Mouse (Mus musculus) midbrain, postnatal 0 days (tissue): ENCODE measurements around the gene Utp4. TPM values are rescaled to one million over a fixed set of nuclear protein-coding genes. Genes with fewer than 3 reads are reported as not detected.

Experiments used
- ATAC-seq: fragments of 200-750 bp; cut with Nextera tagmentation; 2 replicates; pipeline ENCODE4 v1.8.0; 2017; ENCODE audit warnings: moderate number of reproducible peaks, mild to moderate bottlenecking, moderate TSS enrichment, moderate library complexity; ENCODE audit not compliant: low FRiP score
- DNase-seq: peaks from one replicate; pipeline ENCODE4 v3.0.0-alpha.2; 2015; ENCODE audit warnings: low spot score
- H3K27ac ChIP-seq: fragments of 300-500 bp; sonication (generic); 2 replicates; pipeline ENCODE4 v1.5.1; 2014; ENCODE audit warnings: low read depth, mild to moderate bottlenecking, low read length, mixed read lengths
- H3K27me3 ChIP-seq: fragments of 300-500 bp; sonication (generic); 2 replicates; pipeline ENCODE4 v1.6.1; 2014; ENCODE audit warnings: low read length, control low read depth, mixed read lengths; ENCODE audit not compliant: insufficient read depth
- H3K36me3 ChIP-seq: fragments of 300-500 bp; sonication (generic); 2 replicates; pipeline ENCODE4 v1.6.1; 2014; ENCODE audit warnings: low read length, control low read depth, mixed read lengths; ENCODE audit not compliant: insufficient read depth
- H3K4me1 ChIP-seq: fragments of 300-500 bp; sonication (generic); 2 replicates; pipeline ENCODE4 v1.6.1; 2014; ENCODE audit warnings: mild to moderate bottlenecking, control low read depth, antibody characterized with exemption, low read length, mixed read lengths; ENCODE audit not compliant: insufficient read depth
- H3K4me2 ChIP-seq: fragments of 300-500 bp; sonication (generic); 2 replicates; pipeline ENCODE4 v1.6.1; 2014; ENCODE audit warnings: low read depth, mild to moderate bottlenecking, low read length, mixed read lengths; ENCODE audit not compliant: poor library complexity, severe bottlenecking
- H3K4me3 ChIP-seq: fragments of 300-500 bp; sonication (generic); 2 replicates; pipeline ENCODE4 v1.5.1; 2014; ENCODE audit warnings: low read depth, mild to moderate bottlenecking, low read length, moderate library complexity
- H3K9ac ChIP-seq: fragments of 300-500 bp; sonication (generic); replicated peaks from 2 replicates; pipeline ENCODE4 v1.6.1; 2014; ENCODE audit warnings: mild to moderate bottlenecking, low read length, moderate library complexity, mixed read lengths; ENCODE audit not compliant: poor library complexity, severe bottlenecking
- H3K9me3 ChIP-seq: fragments of 300-500 bp; sonication (generic); 2 replicates; pipeline ENCODE4 v1.6.1; 2016; ENCODE audit warnings: low read length, control low read depth
- CTCF ChIP-seq: IDR thresholded peaks from 2 replicates; pipeline ENCODE4 v1.5.1; 2016; ENCODE audit warnings: antibody characterized with exemption, mild to moderate bottlenecking
- WGBS: fragments of 180-500 bp; shearing (Covaris S2); extraction: QIAGEN DNeasy Blood & Tissue Kit; methylation state at CpG from one replicate; pipeline ENCODE4 v1.1.7; 2014; 5-methylcytosine and 5-hydroxymethylcytosine counted together
- polyA plus RNA-seq: library from polyadenylated mRNA; unstranded; fragments of >200 nt; fragmentation: Nextera tagmentation; extraction: Ambion mirVana; gene quantifications from 2 replicates; pipeline ENCODE4 v1.2.1, GENCODE M21; 2015
- total RNA-seq: library from RNA; depleted of rRNA; stranded (reverse); fragments of >200 nt; gene quantifications from 2 replicates; pipeline ENCODE4 v1.2.3, GENCODE M21; 2014; rRNA removed

Utp4 gene
- total and polyA plus RNA-seq, 2 experiments from 2014 or later = 23.7 to 28.0 TPM

- DNase-seq (no peak), ATAC-seq (no peak)
- Histone ChIP-seq H3K27me3 (no peaks in the 10 kb centered on the region), H3K36me3 (no peaks in the 10 kb centered on the region), H3K4me2 (no peak overlapping the region), H3K4me3 (no peak overlapping the region), H3K4me1 (no peaks in the 10 kb centered on the region), H3K9ac (no peak overlapping the region), H3K9me3 (no peaks in the 10 kb centered on the region), H3K27ac (no peak overlapping the region)
- TF ChIP-seq CTCF = no peak
- 82% methylated on average over 4 of the region's 4 CpGs for WGBS
Observed at GRCm38 (mm10) chr8:106964573-106964972, 71.1 kb downstream of the Utp4 start.

GRCm38 (mm10) chr8:106969964-106970363 lies 76.5 kb downstream of the Utp4 start:
- no peak for TF ChIP-seq CTCF
- Histone ChIP-seq H3K9me3 (no peaks in the 10 kb centered on the region), H3K4me3 (no peak overlapping the region), H3K4me1 (no peaks in the 10 kb centered on the region), H3K4me2 (no peak overlapping the region), H3K27me3 (no peaks in the 10 kb centered on the region), H3K36me3 (no peaks in the 10 kb centered on the region), H3K9ac (no peak overlapping the region), H3K27ac (no peak overlapping the region)
- WGBS = 90% methylated on average over 3 of the region's 3 CpGs
- ATAC-seq (no peak), DNase-seq (no peak)

GRCm38 (mm10) chr8:106971916-106972315 lies 78.5 kb downstream of the Utp4 start:
- Histone ChIP-seq H3K9ac (no peak overlapping the region), H3K4me3 (no peak overlapping the region), H3K27ac (no peak overlapping the region), H3K4me1 (no peaks in the 10 kb centered on the region), H3K36me3 (no peaks in the 10 kb centered on the region), H3K4me2 (no peak overlapping the region), H3K9me3 (no peaks in the 10 kb centered on the region), H3K27me3 (no peaks in the 10 kb centered on the region)
- 79% methylated on average over 5 of the region's 5 CpGs for WGBS
- ATAC-seq = no peak
- no peak for DNase-seq
- no peak for TF ChIP-seq CTCF

Other genes starting within 250 kb of the Utp4 start
- gene Tango6, start 210.6 kb upstream of the Utp4 start, total RNA-seq = 6.1 and 7.3 TPM in 2 replicates
- 3.0 and 3.1 TPM in 2 replicates for gene Tango6, start 210.6 kb upstream of the Utp4 start, polyA plus RNA-seq
- gene Has3, start 23.4 kb upstream of the Utp4 start, total RNA-seq = 16.6 and 20.2 TPM in 2 replicates
- gene Has3, start 23.4 kb upstream of the Utp4 start, polyA plus RNA-seq = 0.42 and 0.89 TPM in 2 replicates
- 7.1 and 7.9 TPM in 2 replicates for gene Sntb2, start 42.1 kb downstream of the Utp4 start, total RNA-seq
- gene Sntb2, start 42.1 kb downstream of the Utp4 start, polyA plus RNA-seq = 3.2 and 3.3 TPM in 2 replicates
- gene Vps4a, start 137.6 kb downstream of the Utp4 start, total RNA-seq = 111 and 118 TPM in 2 replicates
- gene Vps4a, start 137.6 kb downstream of the Utp4 start, polyA plus RNA-seq = 166 and 171 TPM in 2 replicates
- gene Pdf, start 155.0 kb downstream of the Utp4 start, total RNA-seq = 61.5 TPM in 2 replicates
- gene Pdf, start 155.0 kb downstream of the Utp4 start, polyA plus RNA-seq = 31.8 and 33.3 TPM in 2 replicates
- 46.2 and 89.6 TPM in 2 replicates for gene Cog8, start 163.1 kb downstream of the Utp4 start, total RNA-seq
- 32.4 and 36.1 TPM in 2 replicates for gene Cog8, start 163.1 kb downstream of the Utp4 start, polyA plus RNA-seq
- gene Nip7, start 163.2 kb downstream of the Utp4 start, total RNA-seq = 24.3 and 30.8 TPM in 2 replicates
- 59.1 and 60.1 TPM in 2 replicates for gene Nip7, start 163.2 kb downstream of the Utp4 start, polyA plus RNA-seq
- gene Tmed6, start 172.0 kb downstream of the Utp4 start, total RNA-seq = not detected in 2 replicates
- gene Tmed6, start 172.0 kb downstream of the Utp4 start, polyA plus RNA-seq = not detected in 2 replicates
- 20.4 and 22.7 TPM in 2 replicates for gene Terf2, start 202.9 kb downstream of the Utp4 start, total RNA-seq
- gene Terf2, start 202.9 kb downstream of the Utp4 start, polyA plus RNA-seq = 24.1 and 25.7 TPM in 2 replicates